Mouse (Mus musculus) gonadal fat pad, adult 2 months (tissue): ENCODE measurements around the gene Noct. TPM values are rescaled to one million over a fixed set of nuclear protein-coding genes. Genes with fewer than 3 reads are reported as not detected.
"Not testable (repeated sequence)": the region's sequence is repeated elsewhere in the genome, so short reads cannot be mapped to it uniquely, and the experiment has no call there.

Experiments used
- DNase-seq: peaks from one replicate; pipeline ENCODE4 v3.0.0-alpha.2; 2012; ENCODE audit warnings: low read depth
- polyA plus RNA-seq: library from polyadenylated mRNA; depleted of rRNA; stranded (reverse); fragments of >200 nt; gene quantifications from 2 replicates; pipeline ENCODE4 v1.2.3, GENCODE M21; 2012

The Noct gene
- polyA plus RNA-seq, 1 experiment: 18.1 TPM

DNA sequence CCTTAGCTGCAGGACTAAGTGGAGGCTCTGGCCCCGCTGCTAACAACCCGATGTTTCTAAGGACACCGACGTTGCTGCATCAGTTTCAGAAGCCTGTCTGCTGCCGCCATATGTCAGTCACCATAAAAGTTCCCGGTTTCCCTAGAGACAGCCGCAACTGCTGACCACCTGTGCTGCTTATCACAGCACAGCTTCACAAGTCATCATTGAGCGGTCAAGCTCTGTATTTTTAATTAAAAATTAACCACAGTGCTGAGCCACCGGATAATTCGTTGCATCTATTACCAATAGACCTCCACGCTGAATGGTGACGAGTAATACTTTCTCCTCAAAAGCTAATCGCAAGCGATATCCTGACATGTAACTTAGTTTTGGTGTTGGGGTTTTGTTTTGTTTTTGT lies 19.4 kb upstream of the Noct start:
- DNase-seq: no peak

DNA sequence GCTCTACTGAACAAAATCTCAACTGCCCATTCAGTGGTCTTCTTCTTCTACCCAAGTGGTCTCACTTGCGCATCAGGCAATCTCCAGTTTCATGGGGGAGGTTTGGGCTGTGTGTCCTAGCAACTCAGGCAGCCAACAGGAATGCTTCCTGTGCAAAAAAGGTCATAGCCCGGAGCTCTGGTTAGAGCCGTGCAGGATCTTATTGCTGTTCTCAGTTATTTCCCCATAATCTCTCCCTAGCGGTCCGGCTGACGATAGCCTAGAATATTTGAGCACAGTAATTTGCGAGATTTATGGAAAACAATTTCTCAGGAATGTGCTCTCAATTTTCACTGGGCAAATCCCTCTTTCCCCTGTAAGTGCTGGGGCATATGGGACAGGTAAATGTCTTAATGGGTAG lies 17.7 kb upstream of the Noct start:
- no peak for DNase-seq

DNA sequence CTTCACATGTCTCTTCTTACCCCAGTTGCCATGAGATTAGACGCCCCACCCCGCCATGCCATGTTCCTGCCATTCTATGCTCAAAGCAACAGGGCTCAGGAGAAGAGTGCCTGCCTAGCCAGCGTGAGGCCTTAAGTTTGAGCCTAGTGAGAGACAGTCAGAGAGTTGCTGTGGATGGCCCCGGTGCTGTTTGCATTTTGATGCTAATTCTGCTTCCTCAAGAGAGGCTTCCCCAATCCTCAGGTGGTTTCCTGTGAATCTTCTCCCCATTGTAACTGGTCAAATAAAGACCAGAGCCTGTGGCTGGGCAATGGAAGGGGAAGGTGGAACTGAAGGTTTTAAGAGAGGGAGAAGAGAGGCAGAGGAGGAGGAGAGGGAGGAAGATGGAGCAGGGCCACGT lies 15.6 kb upstream of the Noct start:
- DNase-seq: no peak

DNA sequence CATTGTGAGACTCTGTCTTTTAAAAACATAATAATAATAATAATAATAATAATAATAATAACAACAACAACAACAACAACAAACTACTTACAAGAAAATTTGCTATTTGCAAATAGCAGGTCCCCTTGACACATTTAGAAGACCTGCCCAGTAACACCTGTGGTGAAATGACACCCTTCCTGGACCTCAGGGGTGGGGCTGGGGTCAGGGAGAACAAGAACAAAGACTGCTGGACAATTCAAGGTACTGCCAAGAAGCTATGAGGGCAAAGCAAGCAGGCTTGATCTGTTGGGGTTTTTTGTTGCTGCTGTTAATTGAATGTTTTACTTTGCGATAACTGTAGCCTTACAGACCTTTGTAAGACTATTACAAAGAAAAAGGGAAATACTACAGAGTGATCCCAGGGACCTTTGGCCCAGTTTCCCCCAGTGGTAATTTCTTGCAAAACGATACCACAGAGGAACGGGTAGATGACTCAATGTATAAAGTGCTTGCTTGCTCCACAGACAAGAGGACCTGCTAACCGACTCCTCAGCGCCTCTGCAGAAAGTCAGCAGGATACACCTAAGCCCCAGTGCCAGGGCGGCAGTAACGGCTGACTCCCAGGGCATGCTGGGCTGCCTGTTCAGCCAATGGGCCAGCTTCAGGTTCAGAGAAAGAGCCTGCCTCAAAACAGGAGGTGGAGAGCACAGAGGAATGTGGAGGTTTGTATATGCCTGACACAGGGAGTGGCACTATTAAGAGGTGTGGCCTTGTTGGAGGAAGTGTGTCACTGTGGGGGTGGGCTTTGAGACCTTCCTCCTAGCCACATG lies 14.5 kb upstream of the Noct start:
- DNase-seq: no peak

DNA sequence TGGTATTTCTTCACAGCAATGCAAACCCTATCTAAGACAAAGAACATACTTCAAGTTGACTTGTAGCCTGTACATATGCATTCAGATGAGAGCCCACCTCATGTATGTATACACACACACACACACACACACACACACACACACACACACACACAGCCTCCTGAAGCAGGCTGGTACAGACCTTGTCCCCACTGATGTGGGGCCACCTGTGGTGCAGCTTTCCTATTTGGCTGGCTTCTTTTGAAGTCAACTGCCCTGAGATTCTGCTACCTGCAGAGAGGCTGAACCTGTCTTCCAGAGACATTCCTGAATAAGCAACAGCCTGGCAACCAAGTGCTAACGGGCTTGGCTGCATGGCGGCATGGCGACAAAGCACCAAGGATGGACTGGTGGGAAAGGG lies 13.8 kb upstream of the Noct start:
- no peak for DNase-seq

DNA sequence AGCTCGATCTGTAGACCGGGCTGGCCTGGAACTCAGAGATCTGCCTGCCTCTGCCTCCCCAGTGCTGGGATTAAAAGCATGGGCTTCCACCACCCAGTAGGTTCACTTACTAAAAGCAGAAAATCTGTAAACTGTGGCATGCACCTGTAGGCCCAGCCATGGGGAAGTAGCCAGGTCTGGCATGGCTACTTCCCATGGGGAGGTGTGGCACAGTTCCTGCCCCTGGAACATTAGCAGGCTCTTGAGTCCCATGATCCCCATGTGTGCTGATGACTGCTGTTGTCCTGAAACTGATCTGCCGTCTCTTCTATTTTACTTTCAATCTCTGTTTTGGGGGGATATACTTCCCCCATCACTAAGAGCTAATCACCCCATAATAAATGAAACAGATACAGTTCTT lies 11.1 kb upstream of the Noct start:
- DNase-seq: no peak

DNA sequence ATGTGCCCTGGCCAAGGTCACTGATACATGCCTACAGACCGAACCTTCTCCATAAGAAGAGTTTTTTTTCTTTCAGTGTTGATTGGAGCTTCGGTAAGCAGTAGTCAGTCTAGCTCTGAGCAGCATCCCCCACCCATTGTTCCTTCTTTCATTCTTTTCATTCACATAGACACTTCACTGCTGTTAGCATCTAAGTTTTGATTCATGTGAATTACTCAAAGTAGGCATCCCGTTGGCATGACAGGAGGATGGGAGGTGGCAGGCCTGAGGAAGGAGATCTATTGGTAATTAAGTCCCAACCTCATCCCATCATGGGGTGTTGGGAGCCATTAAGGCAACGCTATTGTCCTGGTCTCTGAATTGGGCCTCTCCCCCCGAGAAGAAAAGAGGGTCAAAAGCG lies 8.6 kb upstream of the Noct start:
- no peak for DNase-seq

DNA sequence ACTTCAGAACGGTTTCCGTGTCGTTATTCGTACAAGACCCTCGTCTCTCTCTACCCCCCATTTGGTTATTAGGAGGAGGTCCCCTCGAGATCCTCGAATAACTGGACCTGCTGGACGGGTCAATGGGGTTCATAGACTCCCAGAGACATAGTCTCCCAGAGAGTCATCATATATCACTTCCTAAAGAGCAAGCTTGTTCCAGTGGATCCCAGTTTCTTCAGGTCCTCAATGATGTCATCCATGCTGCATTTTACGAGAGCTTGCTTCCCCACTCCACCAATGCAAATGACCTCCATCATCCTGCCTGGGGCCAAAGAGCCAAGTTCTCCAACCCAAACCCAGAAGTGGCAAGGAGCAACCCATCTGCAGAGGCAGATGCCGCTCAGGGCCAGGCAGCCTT lies 7.9 kb upstream of the Noct start:
- not testable (repeated sequence) for DNase-seq

DNA sequence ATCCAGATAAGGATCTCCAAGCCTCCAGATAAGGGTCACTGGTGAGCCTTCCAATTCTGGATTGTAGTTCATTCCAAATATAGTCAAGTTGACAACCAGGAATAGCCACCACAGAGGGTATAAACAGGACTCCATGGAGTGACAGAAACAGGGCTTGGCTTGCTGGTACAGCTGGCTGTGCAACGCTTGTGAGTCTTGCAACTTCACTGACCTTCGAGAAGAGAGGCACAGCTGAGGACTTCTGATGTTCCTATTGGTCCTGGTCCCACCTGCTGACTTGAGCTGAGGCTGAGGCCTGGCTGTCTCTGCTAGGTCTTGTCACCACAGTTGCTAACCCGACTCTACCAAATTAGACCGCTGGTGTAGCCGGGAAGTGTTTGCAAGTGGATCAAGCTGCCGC lies 5.9 kb upstream of the Noct start:
- DNase-seq: not testable (repeated sequence)

DNA sequence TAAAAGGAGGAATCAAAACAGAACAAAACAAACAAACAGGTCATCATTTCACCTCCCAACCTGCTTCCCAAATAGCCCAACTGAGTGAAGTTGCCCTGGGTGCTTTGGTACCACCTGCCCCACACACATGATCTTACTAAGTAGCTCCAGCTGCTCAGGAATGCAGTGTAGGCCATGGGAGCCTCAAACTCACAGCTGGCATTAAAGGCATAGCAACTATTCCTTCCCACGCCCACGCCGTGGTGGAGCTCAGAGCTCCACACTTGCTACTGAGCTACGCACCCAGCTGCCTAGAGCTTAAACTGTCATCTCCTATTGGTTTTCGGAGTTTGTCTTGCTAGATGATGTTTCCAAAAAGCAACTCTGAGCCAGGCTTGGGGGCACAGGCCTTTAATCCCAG lies 5.0 kb upstream of the Noct start:
- no peak for DNase-seq

DNA sequence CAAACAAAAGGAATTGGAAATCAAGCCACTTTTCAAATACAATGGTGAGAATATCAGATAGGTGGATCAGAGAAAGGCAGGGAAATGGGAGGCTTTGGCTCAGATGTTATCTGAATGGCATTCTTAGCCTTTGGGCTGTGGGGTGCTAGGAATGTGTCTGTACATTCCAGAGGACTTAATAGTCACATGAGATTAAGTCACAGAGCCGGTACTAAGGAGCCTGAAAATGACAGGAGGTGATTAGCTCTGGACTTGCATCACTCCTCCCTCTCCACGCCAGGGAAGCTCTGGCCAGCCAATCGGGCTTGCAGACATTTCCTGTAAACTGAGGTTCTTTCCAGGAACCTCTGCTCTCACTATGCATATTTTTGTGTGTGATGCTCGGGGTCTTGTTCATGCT lies 3.4 kb upstream of the Noct start:
- no peak for DNase-seq

DNA sequence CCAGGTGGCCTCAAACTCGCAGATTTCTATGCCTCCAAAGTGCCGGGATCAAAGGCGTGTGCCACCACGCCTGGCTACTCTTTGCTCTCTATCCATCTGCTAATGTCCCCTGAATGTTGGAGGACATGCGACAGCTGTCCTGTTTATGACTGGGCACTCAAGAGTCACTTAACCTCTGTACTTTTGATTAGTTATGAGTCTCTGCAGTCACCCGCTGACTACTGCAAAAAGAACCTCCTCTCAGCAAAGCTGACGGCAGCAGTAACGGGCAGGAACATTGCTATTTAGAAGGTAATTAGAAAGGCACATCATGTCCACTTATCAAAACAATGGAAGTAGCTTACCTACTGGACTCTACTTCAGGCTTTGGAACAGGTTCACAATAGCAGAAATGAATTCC lies 2.4 kb upstream of the Noct start:
- DNase-seq: no peak

DNA sequence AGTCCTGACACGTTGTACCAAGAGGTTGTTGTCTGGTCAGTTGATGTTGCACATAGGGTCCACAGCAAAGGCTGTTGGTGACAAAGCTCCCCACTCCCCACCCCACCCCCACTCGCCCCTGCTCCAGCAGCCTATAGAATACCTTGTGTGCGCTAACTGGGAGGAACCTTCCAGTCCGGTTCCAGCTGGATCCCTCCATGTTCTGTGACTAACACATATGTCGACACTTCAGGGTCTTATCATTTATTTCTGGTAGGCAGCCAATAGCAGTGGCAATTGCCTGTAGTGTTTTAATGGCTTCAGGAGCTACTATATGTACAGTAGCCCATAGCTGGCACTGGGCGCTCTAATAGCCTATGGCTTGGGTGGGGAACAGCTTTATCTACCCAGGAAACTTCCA lies 1.9 kb upstream of the Noct start:
- DNase-seq: no peak

DNA sequence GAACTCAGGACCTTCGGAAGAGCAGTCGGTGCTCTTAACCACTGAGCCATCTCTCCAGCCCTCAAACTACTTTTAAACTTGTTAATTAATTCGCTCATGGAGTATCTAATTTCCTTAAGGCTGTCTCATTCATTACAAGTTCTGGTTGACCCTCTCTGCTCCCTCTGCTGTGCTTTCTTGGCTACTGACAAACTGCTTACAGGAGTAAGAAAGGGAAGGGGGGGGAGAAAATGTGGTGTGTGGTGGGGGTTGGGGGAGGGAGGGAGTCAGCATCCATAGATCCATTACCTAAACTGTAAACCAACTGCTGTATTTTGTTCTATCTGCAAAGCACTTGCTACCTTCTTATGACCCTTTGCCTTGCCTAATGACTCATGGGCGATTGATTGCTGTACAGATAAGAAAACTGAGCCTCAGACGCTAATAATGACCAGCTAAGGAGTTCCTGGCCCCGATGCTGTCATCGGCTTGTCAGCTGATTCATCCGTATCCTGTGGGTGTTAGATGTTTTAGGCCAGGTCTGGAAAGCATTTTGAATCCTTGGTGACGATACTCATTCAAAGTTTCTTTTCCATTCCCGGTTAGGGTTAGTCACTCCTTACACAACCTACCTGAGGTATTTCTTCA lies 1.3 kb upstream of the Noct start:
- no peak for DNase-seq

DNA sequence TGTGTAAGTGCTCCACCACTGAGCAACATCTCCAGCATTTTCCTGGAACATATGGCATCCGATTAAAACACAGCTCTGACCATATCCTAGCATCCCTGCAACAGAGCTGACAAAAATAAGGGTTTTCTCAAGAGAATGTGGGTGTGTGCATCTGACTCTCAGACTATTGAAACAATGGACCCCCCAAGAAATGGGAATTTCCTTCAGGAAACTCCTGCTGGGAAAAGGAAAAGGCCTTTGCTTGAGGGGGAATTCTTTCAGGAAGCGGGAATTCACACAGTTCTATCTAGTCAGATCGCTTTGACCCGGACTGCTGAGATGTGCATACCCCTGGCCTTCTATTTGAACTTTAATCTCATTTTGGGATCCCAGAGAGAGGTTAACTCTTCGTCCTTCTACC lies 691 bp upstream of the Noct start:
- no peak for DNase-seq

DNA sequence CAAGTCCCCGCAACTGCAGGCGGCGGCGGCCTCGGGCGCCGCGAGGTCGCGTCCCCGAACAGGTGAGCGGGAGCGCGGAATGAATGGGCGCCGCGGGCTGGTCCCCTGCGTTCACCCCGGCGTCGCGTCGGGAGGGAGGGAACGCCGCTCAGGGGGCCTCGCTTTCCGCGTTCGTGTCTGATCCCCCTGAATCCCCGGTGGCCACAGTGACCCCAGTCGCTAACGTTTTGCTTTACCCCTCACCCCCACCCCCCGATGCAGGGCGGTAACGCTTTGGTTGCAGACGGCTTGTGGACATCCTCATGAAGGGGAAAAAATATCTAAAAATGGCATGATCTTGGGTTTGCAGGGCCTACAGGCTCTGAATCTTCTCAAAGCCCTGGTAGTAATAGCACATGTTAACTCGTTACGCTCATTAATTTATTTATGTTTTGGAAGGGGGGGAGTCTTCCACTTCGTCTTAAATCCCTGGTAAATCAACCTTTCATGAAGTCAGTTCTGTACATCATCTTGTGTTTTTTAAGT lies 1.0 kb downstream of the Noct start:
- DNase-seq: no peak

DNA sequence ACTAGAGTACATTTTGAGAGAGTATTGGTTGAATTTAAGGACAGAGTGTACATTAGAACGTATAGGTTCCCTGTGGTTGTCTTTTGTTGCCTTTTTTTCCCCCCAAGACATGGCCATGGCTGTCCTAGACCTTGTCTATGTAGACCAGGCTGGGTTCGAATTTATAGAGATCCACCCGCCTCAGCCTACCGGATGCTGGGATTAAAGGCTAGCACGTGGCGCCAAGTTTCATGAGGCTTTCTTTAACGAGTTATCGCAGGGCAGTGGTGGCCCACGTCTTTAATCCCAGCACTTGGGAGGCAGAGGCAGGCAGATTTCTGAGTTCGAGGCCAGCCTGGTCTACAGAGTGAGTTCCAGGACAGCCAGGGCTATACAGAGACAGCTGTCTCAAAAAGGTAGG lies 1.7 kb downstream of the Noct start:
- no peak for DNase-seq

DNA sequence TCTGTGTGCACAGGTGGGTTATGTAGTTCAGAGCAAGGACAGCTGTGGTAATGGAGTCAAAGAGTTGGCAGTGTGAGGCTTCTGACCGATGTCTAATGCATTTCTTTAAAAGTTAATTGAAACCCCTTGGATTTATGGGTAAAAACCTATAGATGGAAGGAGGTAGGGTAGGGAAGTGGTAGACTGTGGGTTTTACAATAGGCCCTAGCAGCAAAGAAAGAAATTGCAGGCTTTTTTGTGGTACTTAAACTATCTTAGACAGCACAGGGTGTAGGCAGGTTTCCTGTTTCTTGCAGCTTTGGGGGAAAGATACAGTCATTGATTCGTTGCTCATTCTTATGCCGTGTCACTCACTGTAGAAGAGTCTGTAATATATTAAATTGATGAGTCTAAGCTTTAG lies 2.4 kb downstream of the Noct start:
- no peak for DNase-seq

DNA sequence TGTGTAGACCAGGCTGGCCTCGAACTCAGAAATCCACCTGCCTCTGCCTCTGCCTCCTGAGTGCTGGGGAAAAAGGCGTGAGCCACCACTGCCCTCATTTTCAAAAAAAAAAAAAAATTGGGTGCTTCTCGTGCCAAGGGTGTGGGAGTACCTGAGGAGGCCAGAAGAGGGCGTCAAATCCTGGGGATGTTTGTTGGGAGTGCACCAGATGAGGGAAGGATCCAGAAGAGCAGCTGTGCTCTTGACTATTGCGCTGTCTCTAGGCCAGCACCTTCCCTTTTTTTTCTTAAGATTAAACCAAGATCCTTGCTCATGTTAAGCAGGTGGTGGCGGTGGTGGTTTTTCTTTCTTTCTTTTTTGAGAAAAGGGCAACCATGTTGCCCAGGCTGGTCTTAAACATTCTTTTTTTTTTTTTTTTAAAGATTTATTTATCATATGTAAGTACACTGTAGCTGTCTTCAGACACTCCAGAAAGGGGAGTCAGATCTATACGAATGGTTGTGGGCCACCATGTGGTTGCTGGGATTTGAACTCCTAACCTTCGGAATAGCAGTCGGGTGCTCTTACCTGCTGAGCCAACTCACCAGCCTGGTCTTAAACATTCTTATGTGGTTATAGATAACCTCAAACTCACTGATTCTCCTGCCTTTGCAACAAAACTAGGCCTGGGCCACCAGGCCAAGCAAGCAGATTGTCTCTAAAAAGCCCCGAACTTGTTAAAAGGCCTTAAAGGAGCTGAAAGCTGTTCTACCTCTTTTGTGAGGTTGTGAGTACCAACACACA lies 4.0 kb downstream of the Noct start:
- no peak for DNase-seq

DNA sequence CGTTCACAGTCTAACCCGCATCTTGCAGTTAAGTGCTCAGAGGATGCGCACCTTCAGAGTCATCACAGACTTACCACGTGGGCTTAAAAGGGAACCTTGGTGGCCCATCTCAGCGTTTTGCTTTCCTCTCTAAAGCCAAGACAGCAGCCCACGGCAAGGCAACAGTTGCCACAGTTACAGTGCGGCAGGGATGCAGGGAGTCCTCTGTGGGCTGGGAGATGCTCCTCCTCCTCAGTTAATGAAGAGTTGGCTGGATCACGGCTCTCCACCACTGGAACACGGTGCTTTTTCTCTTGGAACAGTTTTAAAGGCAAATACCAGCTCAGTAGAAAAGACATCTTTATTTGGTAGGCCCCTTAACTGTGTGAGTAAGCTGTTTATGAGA lies 4.6 kb downstream of the Noct start:
- DNase-seq: no peak

DNA sequence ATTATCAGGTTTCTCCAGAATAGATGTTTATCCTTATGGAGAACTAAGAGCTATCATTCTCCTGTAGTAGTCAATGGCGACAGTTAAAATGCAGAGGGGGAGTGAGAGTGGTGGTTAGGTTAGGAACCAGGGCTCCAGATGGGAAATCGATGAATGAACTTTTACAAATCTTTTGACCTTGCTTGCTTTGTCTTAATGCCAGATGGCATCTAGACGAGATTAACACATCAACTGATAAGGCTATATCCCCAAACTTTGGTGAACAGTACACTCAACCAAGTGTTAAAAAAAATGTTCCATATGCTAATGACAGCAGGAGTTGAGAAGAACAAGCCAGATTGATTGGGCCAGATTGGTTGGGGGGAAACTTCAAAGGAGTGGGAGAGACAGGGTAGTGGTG lies 5.0 kb downstream of the Noct start:
- DNase-seq: no peak

DNA sequence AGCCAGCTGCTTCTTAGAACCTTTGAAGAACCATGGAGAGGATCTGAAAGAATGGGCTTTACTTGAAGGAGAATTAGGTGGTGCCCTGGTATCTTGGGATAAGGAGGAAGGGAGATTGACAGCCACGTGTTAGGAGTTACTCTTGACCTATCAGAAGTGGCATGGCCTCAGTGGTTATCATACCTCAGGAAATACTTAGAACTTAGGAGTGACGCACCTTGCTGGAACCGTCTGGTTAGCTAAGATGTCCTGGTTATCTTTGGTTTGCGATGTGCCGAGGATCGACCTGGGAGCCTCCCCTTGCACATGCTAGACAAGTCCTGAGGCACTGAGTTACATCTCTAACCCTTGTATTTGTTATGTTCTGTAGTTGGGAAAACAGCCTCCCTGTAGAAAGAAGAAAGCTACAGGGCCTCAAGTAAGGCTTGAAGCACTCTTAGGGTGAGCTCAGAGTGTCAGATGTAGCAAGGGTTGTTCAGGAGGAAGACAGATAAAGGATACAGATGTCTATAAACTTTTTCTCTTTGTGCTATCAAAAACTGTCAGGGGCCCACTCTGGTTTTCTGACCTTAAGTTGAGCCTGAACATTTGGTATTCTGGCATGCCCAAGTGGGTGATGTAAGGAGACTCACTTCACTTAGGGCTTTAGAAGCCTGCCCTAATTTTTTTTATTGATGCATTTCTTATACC lies 6.0 kb downstream of the Noct start:
- DNase-seq: no peak
